Comparison of ENCODE assay signal across 29 mouse cellular contexts in the genomic region with DNA sequence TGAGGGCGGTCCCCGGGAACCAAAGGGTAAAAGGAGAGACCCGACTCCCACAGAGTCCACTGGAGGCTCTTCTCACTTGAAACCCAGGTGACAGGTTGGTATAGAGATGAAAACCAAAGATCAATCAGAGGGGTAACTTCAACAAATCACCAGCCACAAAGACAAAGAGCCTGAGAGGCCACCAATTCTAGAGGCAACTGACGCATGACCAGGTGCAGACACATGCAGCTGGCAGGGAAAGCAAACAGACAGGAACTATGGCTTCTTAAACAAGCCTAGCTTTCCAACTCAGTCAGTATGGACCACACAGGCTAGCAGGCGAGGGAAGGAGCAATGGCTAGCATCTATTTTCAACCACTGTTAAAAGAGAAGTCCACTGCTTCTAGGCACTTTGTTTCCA. TPM values are rescaled to one million over a fixed set of nuclear protein-coding genes. Genes with fewer than 3 reads are reported as not detected.
DNase-seq lines count a peak whose midpoint lies in the region; ATAC-seq and TF ChIP-seq lines count a peak whose summit lies in the region.
"Had no signal": no experiment of that assay in that cellular context is flagged by ENCODE, and none has a peak within 500 bp of the region (broad histone marks: within the 10 kb centered on the region; RNA-seq: fewer than 3 reads in every experiment).

No protein-coding gene starts in this region.

- no peak overlapping the region for H3K9ac ChIP-seq in ES-Bruce4 (ENCODE audit: low read depth, poor library complexity, severe bottlenecking)
- no peak overlapping the region for H3K9ac ChIP-seq in forebrain, embryonic 16.5 days (replicated peaks; ENCODE audit: low read depth, low read length)
- H3K9ac ChIP-seq: embryonic facial prominence, embryonic 12.5 days; embryonic facial prominence, embryonic 15.5 days; forebrain, embryonic 12.5 days; forebrain, embryonic 15.5 days; heart, embryonic 12.5 days; heart, embryonic 15.5 days; hindbrain, embryonic 13.5 days had no signal

- no peak overlapping the region for H3K4me2 ChIP-seq in forebrain, embryonic 16.5 days (ENCODE audit: low read length)
- H3K4me2 ChIP-seq: embryonic facial prominence, embryonic 12.5 days; embryonic facial prominence, embryonic 15.5 days; forebrain, embryonic 12.5 days; forebrain, embryonic 15.5 days; heart, embryonic 12.5 days; heart, embryonic 15.5 days; hindbrain, embryonic 13.5 days had no signal

- ATAC-seq in forebrain, embryonic 16.5 days = no peak
- ATAC-seq: CD4-positive, CD25-positive, alpha-beta regulatory T cell, adult 4 months; forebrain, embryonic 15.5 days; hindbrain, embryonic 16.5 days; Patski had no signal

- H3K36me3 ChIP-seq in thymus, adult 2 months (ENCODE audit: control insufficient read depth, insufficient read depth, low read length) = no peaks in the 10 kb centered on the region
- H3K36me3 ChIP-seq in ES-Bruce4 (ENCODE audit: control insufficient read depth, insufficient read depth, low read length, poor library complexity, severe bottlenecking) = no peaks in the 10 kb centered on the region
- no peaks in the 10 kb centered on the region for H3K36me3 ChIP-seq in forebrain, embryonic 16.5 days (ENCODE audit: control insufficient read depth, insufficient read depth)
- H3K36me3 ChIP-seq: embryonic facial prominence, embryonic 12.5 days; embryonic facial prominence, embryonic 15.5 days; forebrain, embryonic 12.5 days; forebrain, embryonic 15.5 days; G1E; heart, embryonic 12.5 days; heart, embryonic 15.5 days; hindbrain, embryonic 10.5 days; hindbrain, embryonic 13.5 days had no signal

- peak; percentile 6 for DNase-seq in thymus, adult 2 months
- DNase-seq in thymus, adult 18-20 months = no peak
- peak; percentile 15 to 34 for DNase-seq in thymus, postnatal 10 days (ENCODE audit: low spot score in 2 of 2)
- DNase-seq in thymus, postnatal 4 days = peak; percentile 43
- no peak for DNase-seq in frontal cortex, adult 2 months (ENCODE audit: extremely low spot score in 1 of 2, low spot score in 1 of 2)
- DNase-seq: adrenal gland, postnatal 10 days; adrenal gland, postnatal 36 days; cerebellum, adult 18-20 months; cerebellum, adult 9-11 months; cerebellum, postnatal 25 days; gastrocnemius, postnatal 25 days; heart, adult 18-20 months; heart, postnatal 10 days; heart, postnatal 36 days had no signal

- TF ChIP-seq CTCF in thymus, adult 2 months (IDR thresholded peaks at IDR 0.05; ENCODE audit: borderline replicate concordance, control insufficient read depth, extremely low read depth, insufficient read depth, low read length, poor library complexity) = no peak
- TF ChIP-seq CTCF in ES-Bruce4 (IDR thresholded peaks at IDR 0.05; ENCODE audit: low read depth, low read length) = no peak

- no peak overlapping the region for H3K4me3 ChIP-seq in thymus, adult 2 months (ENCODE audit: control insufficient read depth, insufficient read depth, low read length)
- no peak overlapping the region for H3K4me3 ChIP-seq in ES-Bruce4 (ENCODE audit: low read depth, low read length)
- no peak overlapping the region for H3K4me3 ChIP-seq in forebrain, embryonic 16.5 days (replicated peaks; ENCODE audit: low read length)
- H3K4me3 ChIP-seq: embryonic facial prominence, embryonic 12.5 days; embryonic facial prominence, embryonic 15.5 days; erythroblast, embryonic 14.5 days; forebrain, embryonic 12.5 days; forebrain, embryonic 15.5 days; heart, embryonic 12.5 days; heart, embryonic 15.5 days; hindbrain, embryonic 10.5 days; hindbrain, embryonic 13.5 days had no signal

- no peaks in the 10 kb centered on the region for H3K9me3 ChIP-seq in ES-Bruce4 (replicated peaks; ENCODE audit: control insufficient read depth, insufficient read depth, low read length, poor library complexity, severe bottlenecking)
- H3K9me3 ChIP-seq in forebrain, embryonic 16.5 days (ENCODE audit: control insufficient read depth, low read length) = no peaks in the 10 kb centered on the region
- H3K9me3 ChIP-seq: embryonic facial prominence, embryonic 12.5 days; embryonic facial prominence, embryonic 15.5 days; forebrain, embryonic 12.5 days; forebrain, embryonic 15.5 days; G1E; heart, embryonic 12.5 days; heart, embryonic 15.5 days; hindbrain, embryonic 10.5 days; hindbrain, embryonic 13.5 days had no signal

- TF ChIP-seq POLR2A in thymus, adult 2 months (IDR thresholded peaks at IDR 0.05; ENCODE audit: control insufficient read depth, extremely low read depth, insufficient read depth, low read length, poor library complexity) = no peak
- TF ChIP-seq POLR2A in ES-Bruce4 (IDR thresholded peaks at IDR 0.05; ENCODE audit: insufficient read depth, low read length) = no peak

- no peaks in the 10 kb centered on the region for H3K27me3 ChIP-seq in thymus, adult 2 months (ENCODE audit: control insufficient read depth, insufficient read depth, low read length)
- H3K27me3 ChIP-seq in ES-Bruce4 (ENCODE audit: control insufficient read depth, insufficient read depth, low read length, poor library complexity, severe bottlenecking) = no peaks in the 10 kb centered on the region
- H3K27me3 ChIP-seq in forebrain, embryonic 16.5 days (replicated peaks; ENCODE audit: control insufficient read depth, insufficient read depth, low read length) = no peaks in the 10 kb centered on the region
- H3K27me3 ChIP-seq: embryonic facial prominence, embryonic 12.5 days; embryonic facial prominence, embryonic 15.5 days; forebrain, embryonic 12.5 days; forebrain, embryonic 15.5 days; heart, embryonic 12.5 days; heart, embryonic 15.5 days; hindbrain, embryonic 13.5 days; Patski had no signal

- TF ChIP-seq EP300 in ES-Bruce4 (IDR thresholded peaks at IDR 0.05; ENCODE audit: insufficient read depth, low read depth, low read length) = no peak

- WGBS in thymus, adult 2 months = 57% methylated on average over 5 of the region's 5 CpGs
- 89% methylated on average over 5 of the region's 5 CpGs for WGBS in forebrain, embryonic 16.5 days

- no peak overlapping the region for H3K27ac ChIP-seq in thymus, adult 2 months (ENCODE audit: control insufficient read depth, insufficient read depth, low read length)
- peak overlapping the region; percentile 51 for H3K27ac ChIP-seq in ES-Bruce4 (ENCODE audit: insufficient read depth, low read length)
- no peak overlapping the region for H3K27ac ChIP-seq in forebrain, embryonic 16.5 days (ENCODE audit: low read length)
- H3K27ac ChIP-seq: embryonic facial prominence, embryonic 12.5 days; embryonic facial prominence, embryonic 15.5 days; forebrain, embryonic 12.5 days; forebrain, embryonic 15.5 days; heart, embryonic 15.5 days; hindbrain, embryonic 10.5 days; hindbrain, embryonic 13.5 days had no signal

- peaks cover 19% of the 10 kb centered on the region for H3K4me1 ChIP-seq in thymus, adult 2 months (replicated peaks; ENCODE audit: control insufficient read depth, insufficient read depth, low read length)
- peaks cover 12% of the 10 kb centered on the region for H3K4me1 ChIP-seq in ES-Bruce4 (ENCODE audit: control insufficient read depth, insufficient read depth, low read length)
- no peaks in the 10 kb centered on the region for H3K4me1 ChIP-seq in forebrain, embryonic 16.5 days (replicated peaks; ENCODE audit: control insufficient read depth, insufficient read depth, low read length)
- H3K4me1 ChIP-seq: embryonic facial prominence, embryonic 12.5 days; embryonic facial prominence, embryonic 15.5 days; forebrain, embryonic 12.5 days; forebrain, embryonic 15.5 days; hindbrain, embryonic 13.5 days had no signal

RNA-seq across cellular contexts. Expression of a gene that starts 10.8 kb away (rescaled TPM):
- 16.6 and 19.8 TPM in 2 replicates for polyA plus RNA-seq in thymus, adult 2 months (2012; rRNA removed)
- polyA plus RNA-seq in ES-Bruce4 (2011; ENCODE audit: insufficient read depth, insufficient read length, low read depth, missing spikeins) = 121 and 132 TPM in 2 replicates
- polyA plus RNA-seq in frontal cortex, adult 2 months (2012; rRNA removed) = 41.3 and 45.9 TPM in 2 replicates
- polyA plus RNA-seq in forebrain, embryonic 16.5 days (2015; fragmentation: Nextera tagmentation; extraction: Ambion mirVana) = 31.9 and 34.6 TPM in 2 replicates

Comparison
In these comparisons a context has a peak if more than half of its experiments do, and no peak if none do; other contexts are left out.
1. DNase-seq: peak in thymus, adult 2 months (single experiment), thymus, postnatal 10 days (2 of 2) and thymus, postnatal 4 days (single experiment); none in thymus, adult 18-20 months (0 of 2) and frontal cortex, adult 2 months (0 of 2).